Mouse (Mus musculus): ENCODE measurements around the gene Cebpg. TPM values are rescaled to one million over a fixed set of nuclear protein-coding genes. Genes with fewer than 3 reads are reported as not detected.

The Cebpg gene
- total RNA-seq, 2 experiments from 2014 or later: 20.9 to 23.7 TPM

DNA sequence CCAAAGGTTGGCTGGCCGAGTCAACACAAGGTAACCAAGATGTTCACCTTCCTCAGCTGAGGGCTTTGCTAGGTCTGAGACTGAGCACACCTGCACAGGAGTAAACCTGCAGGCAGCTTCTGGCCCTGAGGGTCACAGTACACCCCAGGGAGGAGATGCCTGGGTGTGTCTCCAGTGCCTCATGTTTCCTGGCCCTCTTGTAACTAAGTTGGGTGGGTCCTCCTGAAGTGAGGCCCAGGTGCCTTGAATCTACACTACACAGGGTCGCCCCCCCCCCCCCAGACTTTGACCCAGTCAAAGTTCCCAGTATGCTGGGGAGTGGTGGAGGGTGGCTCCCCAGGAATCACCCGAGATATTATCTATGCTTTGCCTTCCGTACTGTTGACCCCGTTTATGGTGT, 27.1 kb downstream of the Cebpg start:
- intact Hi-C loops (cut with DNase I): loop anchor here (5.0 to 10.0 kb wide), 3 partner anchors 53 to 354 kb away; no protein-coding TSS in a partner anchor
- DNase-seq (ENCODE audit: low spot score): no peak

DNA sequence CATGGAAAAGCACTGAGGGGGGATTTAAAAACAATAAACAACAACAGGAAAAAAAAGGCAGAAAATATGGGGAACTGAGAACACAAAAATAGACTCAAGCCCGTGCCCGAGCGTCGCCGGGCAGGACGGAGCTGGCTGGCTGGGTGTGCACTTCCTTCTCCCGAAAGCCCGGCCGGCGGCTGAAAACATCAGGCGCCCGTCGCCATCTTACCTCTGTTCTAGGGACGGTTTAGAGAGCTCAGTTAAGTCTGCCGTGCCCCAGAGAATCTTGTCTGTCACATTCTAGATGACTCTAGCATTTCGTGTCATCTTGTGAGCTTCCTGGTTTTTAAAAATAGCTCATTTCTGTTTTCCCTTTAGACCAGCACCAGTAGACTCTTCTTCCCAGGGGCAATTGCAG, 27.8 kb downstream of the Cebpg start:
- intact Hi-C loops (cut with DNase I): loop anchor here (5.0 to 10.0 kb wide), 3 partner anchors 54 to 354 kb away; no protein-coding TSS in a partner anchor
- DNase-seq (ENCODE audit: low spot score): no peak

DNA sequence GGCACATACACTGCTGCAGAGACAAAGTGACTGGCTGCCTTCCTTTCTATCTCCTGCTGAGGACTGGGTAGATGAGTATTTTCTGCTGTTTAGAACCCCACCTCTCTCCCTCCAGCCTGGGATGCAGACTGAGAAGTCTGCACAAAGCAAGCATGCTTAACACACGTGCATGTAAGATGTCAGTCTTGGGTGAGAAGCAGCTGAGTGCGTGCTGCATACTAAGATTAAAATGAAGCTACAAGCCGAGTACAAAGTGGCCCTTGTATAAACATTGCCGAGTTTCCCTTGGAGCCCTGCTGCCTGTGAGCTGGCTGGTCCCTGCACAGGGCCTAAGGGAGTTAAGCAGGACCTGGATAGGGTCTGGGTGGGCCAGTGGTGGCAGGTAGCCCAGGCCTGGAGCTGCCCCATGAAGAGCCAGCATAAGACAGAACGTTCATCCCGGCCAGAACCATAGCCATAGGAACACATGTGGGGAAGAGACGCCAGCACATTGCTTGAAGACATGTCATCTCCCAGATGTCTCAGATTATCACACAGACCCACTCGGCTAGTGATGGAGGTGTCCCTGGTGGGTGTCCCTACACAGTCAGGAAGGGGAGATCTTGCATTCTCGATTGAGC, 28.5 kb downstream of the Cebpg start:
- no peak for DNase-seq (ENCODE audit: low spot score)
- intact Hi-C loops (cut with DNase I): loop anchor here (5.0 to 10.0 kb wide), 3 partner anchors 54 to 353 kb away; no protein-coding TSS in a partner anchor

DNA sequence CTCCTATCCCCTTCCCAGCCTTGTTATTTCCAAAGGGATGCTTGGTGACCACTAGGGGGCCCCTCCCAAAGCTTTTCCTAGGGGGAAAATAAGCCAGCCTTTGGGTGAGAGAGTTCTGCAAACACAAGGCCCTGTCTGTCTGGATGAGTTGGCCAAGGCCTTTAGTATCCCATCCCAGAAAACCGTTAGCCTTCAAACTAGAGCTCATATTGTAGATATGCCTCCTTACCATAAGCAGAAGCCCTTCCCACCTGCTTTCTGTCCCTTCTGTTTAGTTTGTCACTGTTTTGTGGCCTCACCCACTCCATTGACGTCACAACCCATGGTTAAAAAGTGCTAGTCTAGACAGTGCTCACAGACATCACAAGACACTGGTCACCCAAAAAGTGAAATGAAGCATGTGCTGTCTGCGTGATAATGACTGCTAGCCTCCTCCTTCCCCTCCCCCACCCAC, 29.5 kb downstream of the Cebpg start:
- intact Hi-C loops (cut with DNase I): loop anchor here (1.0 to 10.0 kb wide), 5 partner anchors 55 to 352 kb away; partner anchors contain the start of gene Cebpa
- no peak for DNase-seq (ENCODE audit: low spot score)

DNA sequence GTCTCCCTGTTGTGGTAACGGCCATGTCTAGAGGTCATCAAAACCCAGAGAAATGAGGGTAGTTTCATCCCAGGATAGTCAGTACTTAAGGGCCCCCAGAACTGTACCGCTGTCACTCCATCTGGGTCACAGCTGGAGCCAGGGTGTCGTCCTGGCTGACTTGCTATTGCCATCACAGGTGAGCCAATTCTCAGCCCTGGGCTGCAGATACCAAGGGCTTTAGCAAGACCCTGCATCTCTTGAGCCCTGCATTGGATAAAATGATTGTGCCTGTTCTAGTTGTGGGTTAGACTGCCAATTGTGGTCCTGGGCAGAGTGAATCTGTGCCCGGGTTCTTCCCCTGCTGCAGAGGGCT, 30.1 kb downstream of the Cebpg start:
- no peak for DNase-seq (ENCODE audit: low spot score)
- intact Hi-C loops (cut with DNase I): loop anchor here (1.0 to 10.0 kb wide), 5 partner anchors 56 to 351 kb away; partner anchors contain the start of gene Cebpa

DNA sequence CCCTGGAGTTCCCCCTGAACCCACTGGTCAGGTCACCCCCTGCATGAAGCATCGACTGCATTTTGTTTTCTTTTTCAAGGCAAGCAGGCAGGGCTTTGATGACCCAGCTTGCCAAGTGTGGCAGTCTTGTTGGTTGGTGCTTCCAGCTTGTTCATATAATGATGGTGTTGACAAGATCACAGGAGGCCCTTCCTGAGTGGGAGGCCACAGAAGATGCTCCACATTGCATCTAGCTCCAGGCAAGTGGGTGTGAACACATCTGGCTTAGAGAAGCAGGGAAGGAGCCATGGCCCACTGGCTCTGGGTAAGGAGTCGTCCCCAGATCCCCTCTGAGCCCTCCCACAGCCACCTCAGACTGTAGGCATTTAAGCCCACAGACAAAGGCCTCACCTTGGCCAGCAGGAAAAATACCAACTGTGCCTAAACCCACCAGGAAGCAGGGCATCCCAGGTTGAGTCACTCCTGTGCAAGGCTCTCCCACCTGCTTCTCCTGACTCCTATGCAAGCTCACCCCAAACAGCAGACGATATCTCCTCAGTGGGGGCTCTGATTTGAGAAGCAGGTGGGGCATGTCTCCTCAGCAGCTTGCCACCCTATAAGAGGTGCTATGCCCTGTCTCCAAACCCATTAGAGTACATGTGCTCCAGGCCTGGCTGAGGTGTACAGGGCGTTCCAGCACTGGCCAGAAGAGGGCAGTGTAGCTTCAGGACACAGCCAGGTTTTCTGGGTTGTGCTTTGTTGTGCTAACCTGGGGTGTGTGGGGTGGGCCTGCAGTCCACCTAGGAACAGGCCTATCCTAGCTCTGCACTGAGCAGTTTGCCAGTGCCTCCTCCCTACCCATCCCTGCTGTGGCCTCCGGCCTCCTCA, 30.7 kb downstream of the Cebpg start:
- intact Hi-C loops (cut with DNase I): loop anchor here (1.0 to 10.0 kb wide), 5 partner anchors 57 to 351 kb away; partner anchors contain the start of gene Cebpa
- peak; percentile 49 for DNase-seq (ENCODE audit: low spot score)

DNA sequence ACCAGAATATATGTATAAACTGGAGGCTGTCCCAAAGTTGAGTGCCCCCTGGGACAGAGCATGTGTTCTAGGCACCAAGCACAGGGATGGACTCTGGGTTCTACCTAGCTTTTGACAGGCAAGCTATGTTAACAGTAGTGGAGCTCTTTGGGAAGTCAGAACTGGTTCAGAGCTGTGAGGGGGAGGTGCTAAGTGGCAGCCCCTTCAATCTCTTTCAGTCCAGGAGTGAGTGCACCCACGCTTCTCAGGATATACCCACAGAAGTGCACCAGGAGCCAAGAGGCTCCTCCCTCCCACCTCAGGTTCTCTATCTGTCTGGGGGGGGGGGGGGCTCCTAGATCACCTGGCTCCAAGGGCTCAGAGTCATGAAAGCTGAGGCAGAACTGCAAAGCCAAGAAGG, 31.9 kb downstream of the Cebpg start:
- intact Hi-C loops (cut with DNase I): loop anchor here (10.0 kb wide), 1 partner anchor 350 kb away; no protein-coding TSS in a partner anchor
- DNase-seq (ENCODE audit: low spot score): no peak

DNA sequence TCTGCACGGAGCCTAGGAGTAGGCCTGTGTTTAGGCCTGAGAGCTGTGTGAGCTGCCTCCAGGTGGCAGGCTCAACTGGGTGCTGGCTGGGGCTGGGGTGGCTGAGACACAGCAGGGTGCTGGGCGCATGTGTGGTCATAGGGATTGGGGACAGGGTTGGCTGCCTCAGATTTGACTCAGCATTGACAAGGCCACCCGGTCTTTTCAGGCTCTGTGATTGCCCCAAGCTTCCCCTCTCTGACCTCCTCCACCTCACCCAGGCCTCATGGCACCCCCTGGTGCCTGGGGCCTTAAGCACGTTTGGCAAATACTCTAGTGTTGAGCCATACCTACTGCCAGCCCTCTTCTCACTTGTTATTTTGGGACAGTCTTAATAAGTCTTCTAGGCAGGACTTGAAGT, 33.1 kb downstream of the Cebpg start:
- intact Hi-C loops (cut with DNase I): loop anchor here (10.0 kb wide), 1 partner anchor 348 kb away; no protein-coding TSS in a partner anchor

DNA sequence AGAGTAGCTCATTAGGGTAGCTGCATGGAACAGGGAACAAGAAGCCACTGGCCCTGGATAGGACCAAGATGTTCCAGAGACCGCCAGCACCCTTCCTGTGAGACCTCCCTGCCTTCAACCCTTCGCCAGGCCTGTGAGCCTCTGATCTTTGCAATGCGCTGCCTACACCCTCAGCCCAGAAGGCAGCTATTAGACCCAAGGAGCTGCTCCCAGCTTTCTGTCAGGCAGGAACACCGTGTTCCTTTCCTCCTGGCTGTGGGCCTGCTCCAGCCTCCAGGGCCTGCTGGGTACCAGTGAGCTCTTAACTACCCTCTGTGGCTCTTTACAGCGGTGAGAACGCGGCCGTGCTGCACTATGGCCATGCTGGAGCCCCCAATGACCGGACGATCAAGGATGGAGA, 35.0 kb downstream of the Cebpg start:
- intact Hi-C loops (cut with DNase I): loop anchor here (10.0 kb wide), 1 partner anchor 347 kb away; no protein-coding TSS in a partner anchor
- DNase-seq (ENCODE audit: low spot score): no peak

More for the DNA sequence above, 33.1 kb downstream of the Cebpg start:
- no peak for DNase-seq (ENCODE audit: low spot score)

DNA sequence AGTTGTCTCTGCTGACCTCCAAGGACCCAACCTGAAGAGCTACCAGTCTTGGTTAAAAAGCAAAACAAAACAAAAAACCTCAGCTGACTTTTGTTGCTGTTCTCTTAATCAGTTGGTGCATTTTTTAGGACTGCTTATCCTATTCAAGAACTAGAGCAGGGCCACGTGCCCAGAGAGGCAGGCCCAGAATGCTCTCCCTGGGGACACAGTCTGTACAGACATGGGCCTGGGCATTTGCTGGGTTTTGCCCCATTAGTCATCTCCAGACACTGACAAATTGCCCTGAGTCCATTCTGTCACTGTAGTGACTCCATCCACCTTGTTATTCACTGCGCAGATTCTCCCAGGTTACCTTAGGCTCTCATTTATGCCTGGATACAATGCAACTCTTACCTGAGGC, 41.1 kb downstream of the Cebpg start:
- intact Hi-C loops (cut with DNase I): no loop called here
- DNase-seq (ENCODE audit: low spot score): no peak

DNA sequence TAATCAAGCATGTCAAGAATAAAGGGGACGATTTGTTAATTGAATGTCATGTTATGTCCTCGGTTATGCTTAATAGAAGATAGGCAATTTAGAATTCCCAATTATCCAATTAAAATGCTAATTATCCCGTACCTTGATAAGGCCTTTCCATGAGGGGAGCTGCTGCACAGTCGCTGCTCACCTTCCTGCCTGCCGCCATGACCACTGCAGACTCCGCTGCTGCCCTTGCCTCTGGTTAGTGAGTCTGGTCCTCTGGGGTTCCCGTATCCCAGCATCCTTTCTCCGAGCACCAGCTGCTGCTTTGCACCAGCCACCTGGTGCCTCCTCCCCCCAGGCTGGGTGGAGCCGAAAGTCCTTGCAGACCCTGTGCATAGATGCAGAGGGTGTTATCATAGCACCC, 43.1 kb downstream of the Cebpg start:
- no peak for DNase-seq (ENCODE audit: low spot score)
- intact Hi-C loops (cut with DNase I): no loop called here

DNA sequence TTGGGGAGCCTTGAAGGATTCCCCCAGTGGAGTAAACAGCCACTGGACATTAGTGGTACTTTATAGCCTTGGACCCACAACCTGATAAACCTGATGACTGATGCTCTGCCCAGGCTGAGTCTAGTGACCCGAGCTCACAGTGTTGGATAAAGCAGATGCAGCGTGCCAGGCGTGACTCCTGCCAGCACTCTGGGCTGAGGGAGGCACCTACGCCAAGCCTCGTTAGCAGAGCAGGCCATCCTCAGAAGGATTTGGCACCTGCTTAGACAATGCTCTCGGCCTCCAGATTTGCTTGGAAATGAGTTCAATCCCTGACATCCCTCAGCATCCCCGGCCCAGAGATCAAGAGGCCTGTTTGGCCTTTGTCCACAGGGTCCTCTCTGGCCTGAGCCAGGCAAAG, 49.7 kb downstream of the Cebpg start:
- DNase-seq (ENCODE audit: low spot score): no peak
- intact Hi-C loops (cut with DNase I): no loop called here

DNA sequence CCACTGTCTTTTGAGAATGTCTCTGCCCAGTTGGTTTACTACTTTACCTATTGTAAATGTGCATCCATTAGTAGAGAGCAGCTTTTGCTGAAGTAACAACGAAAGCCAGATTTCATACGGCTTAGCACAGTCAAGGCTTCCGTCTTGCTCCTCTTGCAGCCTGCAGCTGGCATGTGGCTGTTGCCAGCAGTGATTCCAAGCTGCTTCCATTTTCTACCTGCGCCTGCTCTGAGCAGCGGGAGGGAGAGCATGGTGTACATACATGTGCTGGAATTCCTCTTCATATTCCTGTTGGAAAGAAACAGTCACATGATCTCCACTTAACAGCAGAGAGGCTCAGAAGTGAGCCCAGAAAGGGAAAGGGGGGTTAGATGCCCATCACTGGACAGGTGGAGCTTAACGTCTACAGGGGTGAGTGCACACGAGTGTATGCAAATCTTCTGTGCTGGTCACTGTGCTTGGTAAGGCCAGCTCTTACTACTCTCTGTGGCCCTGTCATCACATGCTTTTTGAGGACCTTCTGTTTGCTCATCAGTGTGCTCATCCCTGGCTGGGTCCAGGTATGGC, 53.1 kb downstream of the Cebpg start:
- intact Hi-C loops (cut with DNase I): loop anchor here (5.0 kb wide), 1 partner anchor 326 kb away; no protein-coding TSS in a partner anchor
- no peak for DNase-seq (ENCODE audit: low spot score)

DNA sequence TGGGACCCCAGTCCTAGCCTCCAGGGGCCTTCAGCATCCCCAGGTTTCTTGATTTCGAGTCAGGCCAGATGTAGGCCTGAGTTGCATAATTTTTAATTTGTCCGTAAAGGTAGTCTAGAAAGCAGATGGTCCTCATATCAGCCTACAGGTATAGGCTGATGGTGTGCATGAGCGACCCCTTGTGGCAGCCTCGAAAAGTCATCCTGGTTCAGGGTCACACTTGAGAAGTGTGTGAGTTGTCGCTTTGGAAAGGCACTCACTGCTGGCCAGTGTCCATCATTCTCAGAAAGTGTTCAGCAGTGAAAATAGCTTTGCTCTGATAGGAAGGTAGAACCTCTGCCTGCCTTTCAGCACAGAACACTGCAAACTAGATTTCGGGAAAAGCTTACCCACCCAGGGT, 55.5 kb downstream of the Cebpg start:
- intact Hi-C loops (cut with DNase I): loop anchor here (5.0 kb wide), 1 partner anchor 324 kb away; no protein-coding TSS in a partner anchor
- DNase-seq (ENCODE audit: low spot score): no peak

Small RNA genes within 50 kb of the gene (microRNA-seq; reads per million reads assigned to microRNA genes)
- gene Gm25033: not detected

Other genes with a start within 250 kb of the Cebpg start
- under 1 TPM in 1 of 2 experiments, not detected in 1; 0.22 TPM for gene Chst8, start 243.9 kb downstream of the Cebpg start, total RNA-seq (2021)
- 10 to 100 TPM; 22.9 to 23.4 TPM for gene Pepd, start 144.2 kb downstream of the Cebpg start, total RNA-seq (2021)
- 1 to 10 TPM; 5.8 to 6.1 TPM for gene Cebpa, start 62.7 kb upstream of the Cebpg start, total RNA-seq (2021)
- under 1 TPM; 0.26 to 0.78 TPM for gene Slc7a10, start 129.8 kb upstream of the Cebpg start, total RNA-seq (2021)
- 1 to 10 TPM; 7.7 to 8.8 TPM for gene Lrp3, start 158.9 kb upstream of the Cebpg start, total RNA-seq (2021)

Data from heart, postnatal 25 days (tissue).